Mouse (Mus musculus): ENCODE measurements around the gene Trip6.

DNA sequence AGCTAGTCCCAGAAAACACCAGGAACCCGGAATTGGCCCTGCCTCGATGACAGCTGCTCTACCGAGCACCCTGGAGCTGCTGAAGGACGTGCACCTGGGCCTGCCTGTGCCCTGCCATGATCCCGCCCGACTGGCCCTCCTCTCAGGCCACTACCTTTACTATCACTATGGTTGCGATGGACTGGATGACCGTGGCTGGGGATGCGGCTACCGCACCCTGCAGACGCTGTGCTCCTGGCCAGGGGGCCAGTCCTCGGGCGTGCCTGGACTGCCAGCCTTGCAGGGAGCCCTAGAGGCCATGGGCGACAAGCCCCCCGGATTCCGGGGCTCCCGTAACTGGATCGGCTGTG, 19.5 kb downstream of the Trip6 start:
- TF ChIP-seq CTCF (IDR thresholded peaks at IDR 0.05; ENCODE audit: low read depth) (no peak), EP300 (optimal IDR thresholded peaks at IDR 0.05) (no peak)

Data from stomach, postnatal 0 days (tissue).